10 mouse cellular contexts compared by ENCODE assay signal in the genomic region with DNA sequence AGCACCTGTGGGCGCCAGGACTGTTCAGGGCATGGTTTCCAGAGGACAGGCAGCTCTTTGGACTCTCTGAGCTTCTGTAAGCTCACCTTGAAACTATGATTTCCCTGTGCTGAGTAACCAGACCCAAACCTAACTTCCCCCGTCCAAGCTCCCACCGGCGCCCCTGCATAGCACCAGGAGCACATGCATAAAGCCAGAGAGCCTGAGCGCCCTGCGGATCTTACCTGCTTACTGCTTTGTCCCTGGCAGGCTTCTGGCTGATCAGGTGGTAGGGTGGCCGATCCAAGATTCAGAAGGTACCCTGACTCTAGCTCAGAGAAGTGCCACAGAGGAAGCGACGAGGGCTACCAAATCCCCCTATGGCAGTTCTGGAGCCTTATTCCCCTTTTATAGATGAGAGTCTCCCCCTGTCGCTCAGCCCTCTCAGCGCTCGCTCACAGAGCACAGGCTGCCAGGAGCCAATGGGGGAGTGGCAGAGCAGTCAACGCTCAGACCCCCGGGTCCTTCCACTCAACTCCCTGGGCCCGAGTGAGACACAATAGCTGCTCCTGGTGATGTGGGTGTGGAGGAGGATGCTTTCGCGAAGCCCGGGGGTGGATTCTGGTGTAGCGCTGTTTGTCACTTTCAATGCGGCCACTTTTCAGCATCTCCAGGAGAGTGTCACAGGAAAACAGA. TPM values are rescaled to one million over a fixed set of nuclear protein-coding genes. Genes with fewer than 3 reads are reported as not detected.
DNase-seq lines count a peak whose midpoint lies in the region; ATAC-seq and TF ChIP-seq lines count a peak whose summit lies in the region.
"Had no signal": no experiment of that assay in that cellular context is flagged by ENCODE, and none has a peak within 500 bp of the region (broad histone marks: within the 10 kb centered on the region; RNA-seq: fewer than 3 reads in every experiment).

A gene (minus strand): TSS at position 361 of the 675 bp plus-strand sequence.

- no peak for TF ChIP-seq POLR2A in cortical plate, adult 2 months (IDR thresholded peaks at IDR 0.05; ENCODE audit: extremely low read depth, insufficient read depth, low read length)

- no peak within 1 kb of the TSS for H3K9ac ChIP-seq in heart, embryonic 14.5 days (ENCODE audit: low read length)
- H3K9ac ChIP-seq in hindbrain, embryonic 15.5 days = peak within 1 kb of the TSS; percentile 31; the same call in 1 of the 2 replicates
- peak within 1 kb of the TSS; percentile 40 for H3K9ac ChIP-seq in midbrain, embryonic 15.5 days

- no peak for TF ChIP-seq CTCF in cortical plate, adult 2 months (IDR thresholded peaks at IDR 0.05; ENCODE audit: extremely low read depth, insufficient read depth, low read length)

- no peak within 1 kb of the TSS for H3K27ac ChIP-seq in heart, embryonic 14.5 days (replicated peaks in 1 of 2; ENCODE audit: control insufficient read depth in 1 of 2, insufficient read depth in 1 of 2, low read depth in 2 of 2, low read length in 2 of 2)
- H3K27ac ChIP-seq in cortical plate, adult 2 months (ENCODE audit: insufficient read depth, low read length) = no peak within 1 kb of the TSS
- H3K27ac ChIP-seq in hindbrain, embryonic 15.5 days (replicated peaks) = no peak within 1 kb of the TSS
- no peak within 1 kb of the TSS for H3K27ac ChIP-seq in midbrain, embryonic 15.5 days

- H3K27me3 ChIP-seq in heart, embryonic 14.5 days (ENCODE audit: control insufficient read depth, insufficient read depth, low read length) = peaks cover 67% of the 10 kb centered on the region
- H3K27me3 ChIP-seq in hindbrain, embryonic 15.5 days = peaks cover 2% of the 10 kb centered on the region; the same call in 1 of the 2 replicates
- H3K27me3 ChIP-seq in midbrain, embryonic 15.5 days (replicated peaks) = no peaks in the 10 kb centered on the region

- WGBS in heart, embryonic 14.5 days = 10% methylated on average over 20 of the region's 20 CpGs
- 8% methylated on average over 20 of the region's 20 CpGs for WGBS in hindbrain, embryonic 15.5 days
- WGBS in midbrain, embryonic 15.5 days = 6% methylated on average over 20 of the region's 20 CpGs

- H3K9me3 ChIP-seq in heart, embryonic 14.5 days (ENCODE audit: control insufficient read depth, low read length) = no peaks in the 10 kb centered on the region
- H3K9me3 ChIP-seq in hindbrain, embryonic 15.5 days = no peaks in the 10 kb centered on the region
- no peaks in the 10 kb centered on the region for H3K9me3 ChIP-seq in midbrain, embryonic 15.5 days

- H3K4me2 ChIP-seq in heart, embryonic 14.5 days (ENCODE audit: low read length) = peak within 1 kb of the TSS; percentile 48
- H3K4me2 ChIP-seq in hindbrain, embryonic 15.5 days = peak within 1 kb of the TSS; percentile 56
- peak within 1 kb of the TSS; percentile 68 for H3K4me2 ChIP-seq in midbrain, embryonic 15.5 days

- H3K4me1 ChIP-seq in heart, embryonic 14.5 days (ENCODE audit: control insufficient read depth in 2 of 2, insufficient read depth in 2 of 2, low read length in 2 of 2) = peaks cover 0 to 3% of the 10 kb centered on the region in 2 experiments; a peak in 1 of 4 replicates
- no peaks in the 10 kb centered on the region for H3K4me1 ChIP-seq in cortical plate, adult 2 months (ENCODE audit: control insufficient read depth, insufficient read depth, low read length)
- 0 out of 2 replicates have a peak, but pooled peaks cover 10% of the 10 kb centered on the region for H3K4me1 ChIP-seq in hindbrain, embryonic 15.5 days (replicated peaks)
- peaks cover 10% of the 10 kb centered on the region for H3K4me1 ChIP-seq in midbrain, embryonic 15.5 days

- ATAC-seq in heart, embryonic 14.5 days (ENCODE audit: insufficient number of reproducible peaks, insufficient read depth, low FRiP score, low read depth) = no peak
- peak; percentile 83 for ATAC-seq in hindbrain, embryonic 15.5 days (ENCODE audit: low FRiP score, low read depth)
- ATAC-seq in midbrain, embryonic 15.5 days (replicated peaks) = peak; percentile 87

- no peaks in the 10 kb centered on the region for H3K36me3 ChIP-seq in heart, embryonic 14.5 days (ENCODE audit: control insufficient read depth, insufficient read depth, low read length)
- H3K36me3 ChIP-seq in hindbrain, embryonic 15.5 days = no peaks in the 10 kb centered on the region
- H3K36me3 ChIP-seq in midbrain, embryonic 15.5 days (replicated peaks) = no peaks in the 10 kb centered on the region

- H3K4me3 ChIP-seq in heart, embryonic 14.5 days (ENCODE audit: control insufficient read depth in 1 of 2, insufficient read depth in 1 of 2, low read depth in 1 of 2, low read length in 2 of 2) = peak within 1 kb of the TSS in 1 of 2 experiments; percentile 17; a peak in 1 of 4 replicates
- H3K4me3 ChIP-seq in cortical plate, adult 2 months (ENCODE audit: insufficient read depth, low read length) = peak within 1 kb of the TSS; percentile 20
- peak within 1 kb of the TSS; percentile 30 for H3K4me3 ChIP-seq in hindbrain, embryonic 15.5 days
- H3K4me3 ChIP-seq in midbrain, embryonic 15.5 days = peak within 1 kb of the TSS; percentile 38

- DNase-seq in heart, adult 9 months (ENCODE audit: low spot score in 2 of 2) = no peak
- no peak for DNase-seq in adrenal gland, adult 18-20 months (ENCODE audit: low spot score in 2 of 2)
- no peak for DNase-seq in urinary bladder, postnatal 10 days (ENCODE audit: low spot score)
- no peak for DNase-seq in thymus, adult 18-20 months

RNA-seq across cellular contexts. Expression of the gene that starts here (rescaled TPM):
- 0.16 and 0.19 TPM in 2 replicates for polyA plus RNA-seq in heart, embryonic 14.5 days (2014; fragmentation: Nextera tagmentation; extraction: Ambion mirVana)
- 17.5 and 24.1 TPM in 2 replicates for polyA plus RNA-seq in cortical plate, adult 2 months (2012; rRNA removed)
- 15.3 and 19.9 TPM in 2 replicates for polyA plus RNA-seq in hindbrain, embryonic 15.5 days (2015; fragmentation: Nextera tagmentation; extraction: Ambion mirVana)
- 14.0 and 14.6 TPM in 2 replicates for polyA plus RNA-seq in midbrain, embryonic 15.5 days (2015; fragmentation: Nextera tagmentation; extraction: Ambion mirVana)
- total RNA-seq in adrenal gland, adult 18-20 months (2021) = not detected
- total RNA-seq: hematopoietic stem cell, adult 5-6 weeks; MEL had no signal

Comparison
In these comparisons a context has a peak if more than half of its experiments do, and no peak if none do; other contexts are left out.
1. RNA of the gene that starts here (polyA plus RNA-seq): 17.5 to 24.1 TPM in cortical plate, adult 2 months, 15.3 to 19.9 TPM in hindbrain, embryonic 15.5 days and 14.0 to 14.6 TPM in midbrain, embryonic 15.5 days; 0.16 to 0.19 TPM in heart, embryonic 14.5 days; every median in the first group is over 10 times any median in the second.
2. Peak in every context shown above with its lines, with median percentiles within 50 percentile points of each other: H3K4me2 ChIP-seq.